Mouse (Mus musculus): Measurements from ENCODE around the gene Gpa33.
"Not testable (repeated sequence)": the region's sequence is repeated elsewhere in the genome, so short reads cannot be mapped to it uniquely, and the experiment has no call there.

The Gpa33 gene

GRCm38 (mm10) chr1:166135091-166135740 is 5.2 kb downstream of the Gpa33 start:
- no peak for DNase-seq

- no peak for DNase-seq
Measured at GRCm38 (mm10) chr1:166137244-166137938, 7.4 kb downstream of the Gpa33 start.

GRCm38 (mm10) chr1:166138136-166138535 is 8.1 kb downstream of the Gpa33 start:
- peak; percentile 40 for DNase-seq

DNA sequence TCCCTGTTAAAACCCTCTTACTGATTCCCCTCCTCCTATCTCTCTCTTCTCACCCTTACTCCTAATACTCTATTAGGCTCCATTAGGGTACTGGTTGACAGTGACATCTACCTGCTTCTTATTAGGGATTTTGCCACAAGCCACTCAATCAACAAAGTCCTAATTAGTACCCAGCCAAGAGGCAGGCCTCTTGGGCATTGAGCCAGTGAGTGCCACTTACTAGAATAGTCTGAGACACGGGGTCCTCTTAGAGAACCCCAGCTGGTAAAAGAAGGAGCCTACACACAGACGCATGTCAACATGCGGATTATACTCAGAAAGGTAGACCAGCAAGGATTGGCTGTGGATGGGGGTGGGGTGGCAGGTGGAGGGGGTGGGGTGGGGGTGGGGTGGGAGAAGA is 9.1 kb downstream of the Gpa33 start:
- DNase-seq, result no peak

GRCm38 (mm10) chr1:166139620-166140184 is 9.7 kb downstream of the Gpa33 start:
- DNase-seq, result no peak

GRCm38 (mm10) chr1:166141868-166142267 is 11.8 kb downstream of the Gpa33 start:
- DNase-seq, result not testable (repeated sequence)

GRCm38 (mm10) chr1:166142369-166142768 is 12.3 kb downstream of the Gpa33 start:
- DNase-seq, result no peak

GRCm38 (mm10) chr1:166146626-166147025 is 16.6 kb downstream of the Gpa33 start:
- DNase-seq, result no peak

DNA sequence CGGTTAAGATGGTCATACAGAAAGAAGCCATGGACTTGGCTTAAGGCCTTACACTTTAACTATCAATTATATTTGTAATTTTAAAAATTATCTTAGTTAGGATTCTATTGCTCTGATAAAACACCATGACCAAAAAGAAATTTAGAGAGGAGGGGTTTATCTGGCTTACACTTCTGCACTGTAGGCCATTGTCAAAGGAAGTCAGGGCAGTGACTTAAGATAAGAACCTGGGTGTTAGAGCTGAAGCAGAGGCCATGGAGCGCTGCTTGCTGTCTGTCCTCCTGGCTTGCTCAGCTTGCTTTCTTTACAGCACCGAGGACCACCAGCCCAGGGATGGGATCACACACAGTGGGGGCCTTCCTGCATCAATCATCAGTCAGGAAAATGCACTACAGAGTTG is 17.6 kb downstream of the Gpa33 start:
- DNase-seq, result no peak

GRCm38 (mm10) chr1:166149441-166149840 is 19.4 kb downstream of the Gpa33 start:
- no peak for DNase-seq

GRCm38 (mm10) chr1:166150035-166150434 is 20.0 kb downstream of the Gpa33 start:
- no peak for DNase-seq

DNA sequence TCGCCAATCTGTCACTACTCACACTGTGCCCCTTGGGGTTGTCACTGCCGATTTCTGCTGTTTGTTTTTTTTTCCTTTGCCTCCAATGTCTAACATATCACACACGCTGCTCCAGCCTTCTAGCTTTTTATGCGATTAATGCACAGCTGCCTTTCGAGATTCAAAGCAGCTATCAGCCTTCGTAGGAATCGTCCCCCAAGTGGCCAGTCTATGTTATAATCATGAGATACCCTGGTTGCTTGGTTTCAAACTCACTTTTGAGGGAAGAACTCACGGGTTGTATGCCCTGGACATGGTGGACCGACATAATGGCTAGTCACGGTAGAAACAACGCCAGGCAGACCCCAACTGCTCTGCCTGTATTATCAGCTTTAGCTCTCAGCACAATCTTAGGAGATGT is 21.3 kb downstream of the Gpa33 start:
- DNase-seq, result no peak

GRCm38 (mm10) chr1:166152034-166152433 is 22.0 kb downstream of the Gpa33 start:
- no peak for DNase-seq

- DNase-seq, result peak; percentile 86
Measured at GRCm38 (mm10) chr1:166153351-166154120, 23.5 kb downstream of the Gpa33 start.

DNA sequence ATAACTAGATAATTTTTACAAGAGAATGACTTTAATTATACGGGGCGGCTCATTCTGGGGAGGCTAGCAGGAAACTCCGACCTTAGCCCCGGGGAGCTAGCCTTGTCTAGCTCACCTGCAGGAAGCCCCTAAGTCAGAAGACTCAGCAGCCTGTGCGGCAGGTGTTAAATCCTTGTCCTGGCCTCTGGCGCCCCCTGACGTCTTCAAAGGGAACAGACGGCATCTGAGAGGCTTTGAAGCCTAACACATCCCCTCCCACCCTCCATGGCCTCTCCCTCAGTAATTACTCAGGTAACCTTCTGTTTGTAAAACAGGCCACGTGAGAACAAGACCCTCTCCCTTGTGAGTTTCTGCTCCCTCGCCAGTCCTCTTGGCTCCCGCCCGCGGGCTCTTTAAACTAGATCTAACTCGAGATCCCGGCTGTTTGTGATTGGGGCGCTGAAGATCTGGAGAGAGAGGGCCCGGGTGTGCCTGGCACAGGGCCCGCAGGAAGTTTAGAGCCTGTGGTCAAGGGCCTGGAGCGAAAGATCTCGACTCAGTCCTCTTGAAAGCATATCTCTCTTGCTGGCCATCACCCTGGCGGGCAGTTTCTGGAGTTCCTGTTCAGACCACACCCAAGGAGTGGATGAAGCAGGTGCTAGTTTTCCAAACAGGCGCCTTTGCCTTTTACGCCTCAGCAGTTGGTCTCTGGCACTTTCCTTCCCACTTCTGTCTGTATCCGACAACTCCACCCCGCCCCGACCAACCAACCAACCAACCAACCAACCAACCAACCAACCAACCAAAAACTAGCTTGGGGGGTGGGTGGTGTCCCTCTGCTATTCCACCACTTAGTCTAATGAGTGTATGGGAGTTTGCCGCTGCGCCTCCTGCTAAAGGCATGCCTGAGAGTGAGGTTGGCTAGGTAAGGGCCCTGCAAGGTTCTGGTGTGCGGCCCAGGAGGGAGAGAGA is 24.4 kb downstream of the Gpa33 start:
- peak; percentile 83 for DNase-seq

GRCm38 (mm10) chr1:166155113-166155494 is 25.1 kb downstream of the Gpa33 start:
- DNase-seq, result no peak

- DNase-seq, result no peak
Measured at GRCm38 (mm10) chr1:166157712-166158111, 27.7 kb downstream of the Gpa33 start.

- DNase-seq, result no peak
Measured at GRCm38 (mm10) chr1:166158664-166159063, 28.6 kb downstream of the Gpa33 start.

GRCm38 (mm10) chr1:166160111-166160510 is 30.1 kb downstream of the Gpa33 start:
- DNase-seq, result no peak

DNA sequence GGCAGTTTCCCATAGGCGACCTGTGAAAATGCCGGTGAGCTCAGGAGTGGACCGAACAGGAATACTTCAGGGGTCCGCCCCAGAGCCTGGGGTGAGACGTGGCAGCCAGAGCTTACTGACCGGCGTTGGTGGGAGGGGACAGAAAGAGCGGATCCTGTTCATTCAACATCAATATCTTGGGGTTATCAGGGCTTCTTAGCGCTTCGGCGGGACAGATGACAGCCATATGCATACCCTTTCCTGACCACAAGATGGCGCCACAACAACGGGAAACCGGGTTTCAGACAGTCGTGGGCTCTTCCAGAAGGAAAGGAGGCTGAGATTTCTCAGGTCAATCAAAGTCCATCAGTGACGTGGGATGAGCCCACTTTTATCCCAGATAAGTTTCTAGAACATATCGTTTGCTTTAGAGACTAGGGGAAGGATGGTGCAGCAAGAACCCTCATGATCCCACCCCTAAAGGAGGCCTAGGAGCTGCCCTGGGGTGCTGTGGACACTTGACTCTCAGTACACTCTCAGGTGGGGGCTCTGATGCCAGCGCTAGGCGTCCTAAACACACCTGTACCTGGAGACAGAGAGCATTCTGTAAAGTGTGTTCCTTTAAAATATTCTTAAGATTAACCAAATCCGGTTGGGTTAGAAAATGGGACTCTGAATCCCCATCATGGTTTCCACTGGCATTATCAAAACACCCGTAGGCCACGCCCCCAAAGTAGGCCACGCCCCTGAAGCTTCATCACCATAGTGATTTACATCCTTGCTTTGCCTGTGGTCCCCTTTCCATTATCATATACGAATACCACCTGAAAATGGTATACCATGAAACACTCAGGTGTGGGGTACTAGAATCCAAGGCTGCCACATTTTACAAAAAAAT is 30.8 kb downstream of the Gpa33 start:
- DNase-seq, result peak; percentile 66

- DNase-seq, result no peak
Measured at GRCm38 (mm10) chr1:166164580-166164979, 34.5 kb downstream of the Gpa33 start.
